Mouse (Mus musculus): ENCODE measurements around the gene Ost4. TPM values are rescaled to one million over a fixed set of nuclear protein-coding genes. Genes with fewer than 3 reads are reported as not detected.

Ost4 gene
- polyA plus RNA-seq, 1 experiment from 2014 or later: 465 TPM

DNA sequence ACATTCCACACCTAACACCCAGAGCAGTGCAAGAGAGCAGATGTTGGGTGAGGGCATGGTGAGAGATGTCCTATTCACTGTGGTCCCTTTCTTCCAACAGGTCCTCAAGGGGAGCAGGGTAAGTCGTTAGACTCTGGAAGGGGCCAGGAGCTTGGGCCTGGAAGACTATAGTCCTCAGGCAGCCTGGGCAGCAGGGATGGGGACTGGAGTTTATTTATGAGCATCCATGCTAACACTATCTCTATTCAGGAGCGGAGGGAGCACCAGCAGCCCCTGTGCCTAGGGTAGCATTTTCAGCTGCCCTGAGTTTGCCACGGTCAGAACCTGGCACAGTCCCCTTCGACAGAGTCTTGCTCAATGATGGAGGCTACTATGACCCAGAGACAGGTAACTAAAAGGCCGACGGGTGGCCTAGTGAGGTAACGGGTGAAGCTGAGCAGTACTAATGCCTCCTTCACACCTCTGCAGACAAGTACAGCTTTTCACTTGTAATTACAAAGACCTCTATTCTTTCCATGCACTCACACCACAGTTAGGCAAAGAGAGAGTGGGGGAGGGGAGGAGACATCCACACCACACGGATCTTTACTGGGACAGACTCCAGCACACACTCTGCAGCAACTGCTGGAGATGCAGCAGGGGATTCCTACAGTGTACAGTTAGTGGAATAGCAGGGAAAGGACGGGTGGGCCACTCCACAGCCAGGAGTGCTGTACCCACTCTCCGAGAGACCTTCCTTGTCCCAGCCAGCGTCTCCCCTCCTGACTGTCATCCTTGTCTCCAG, 12.4 kb upstream of the Ost4 start:
- Histone ChIP-seq H3K9me3 (replicated peaks; ENCODE audit: control insufficient read depth, low read length) (no peaks in the 10 kb centered on the region), H3K4me2 (ENCODE audit: low read depth, low read length) (no peak overlapping the region), H3K27me3 (ENCODE audit: control insufficient read depth, insufficient read depth, low read length) (no peaks in the 10 kb centered on the region), H3K4me1 (ENCODE audit: control insufficient read depth, insufficient read depth, low read length) (peaks cover 39% of the 10 kb centered on the region), H3K27ac (ENCODE audit: low read length) (peak overlapping the region; percentile 0; the same call in 1 of the 2 replicates), H3K4me3 (replicated peaks; ENCODE audit: low read length) (no peak overlapping the region), H3K9ac (ENCODE audit: low read length) (0 out of 2 replicates have a peak overlapping the region, but pooled peaks have one; percentile 9), H3K36me3 (ENCODE audit: control insufficient read depth, insufficient read depth, low read length) (peaks cover 10% of the 10 kb centered on the region)
- ATAC-seq (ENCODE audit: insufficient read depth, low FRiP score): no peak
- 70% methylated on average over 11 of the region's 11 CpGs for WGBS

DNA sequence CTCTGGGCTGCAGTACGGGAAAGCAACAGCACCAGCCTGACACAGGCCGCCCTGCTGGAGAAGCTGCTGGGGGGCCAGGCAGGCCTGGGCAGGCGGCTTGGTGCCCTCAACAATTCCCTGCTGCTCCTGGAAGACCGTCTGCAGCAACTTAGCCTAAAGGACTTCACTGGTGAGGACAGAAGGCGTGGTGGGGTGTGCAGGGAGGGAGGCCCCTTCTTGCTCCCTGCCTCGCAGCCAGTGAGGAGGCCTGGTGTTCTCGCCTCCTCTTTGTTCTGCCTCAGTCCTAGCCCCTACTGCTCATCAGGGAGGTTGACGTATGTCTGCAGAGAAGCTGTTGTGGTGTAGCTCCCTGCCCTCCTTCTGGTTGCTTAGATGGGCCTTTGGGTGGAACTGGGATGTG, 11.1 kb upstream of the Ost4 start:
- H3K9me3 ChIP-seq (replicated peaks; ENCODE audit: control insufficient read depth, low read length): no peaks in the 10 kb centered on the region
- no peak for ATAC-seq (ENCODE audit: insufficient read depth, low FRiP score)

DNA sequence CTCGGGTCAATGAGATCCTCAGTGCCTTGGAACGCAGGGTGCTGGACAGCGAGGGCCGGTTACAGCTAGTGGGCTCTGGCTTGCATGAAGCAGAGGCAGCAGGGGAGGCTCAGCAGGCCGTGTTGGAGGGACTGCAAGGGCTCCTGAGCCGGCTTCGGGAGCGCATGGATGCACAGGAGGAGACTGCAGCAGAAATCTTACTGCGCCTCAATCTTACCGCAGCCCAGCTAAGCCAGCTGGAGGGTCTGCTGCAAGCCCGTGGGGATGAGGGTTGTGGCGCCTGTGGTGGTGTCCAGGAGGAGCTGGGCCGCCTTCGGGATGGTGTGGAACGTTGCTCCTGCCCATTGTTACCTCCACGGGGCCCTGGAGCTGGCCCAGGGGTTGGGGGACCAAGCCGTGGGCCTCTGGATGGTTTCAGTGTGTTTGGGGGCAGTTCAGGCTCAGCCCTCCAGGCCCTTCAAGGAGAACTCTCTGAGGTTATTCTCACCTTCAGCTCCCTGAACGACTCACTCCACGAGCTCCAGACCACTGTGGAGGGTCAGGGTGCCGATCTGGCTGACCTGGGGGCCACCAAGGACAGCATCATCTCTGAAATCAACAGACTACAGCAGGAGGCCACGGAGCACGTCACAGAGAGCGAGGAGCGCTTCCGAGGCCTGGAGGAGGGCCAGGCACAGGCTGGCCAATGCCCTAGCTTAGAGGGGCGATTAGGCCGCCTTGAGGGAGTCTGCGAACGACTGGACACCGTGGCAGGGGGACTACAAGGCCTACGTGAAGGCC, 10.5 kb upstream of the Ost4 start:
- no peak overlapping the region for H3K4me3 ChIP-seq (replicated peaks; ENCODE audit: low read length)
- no peaks in the 10 kb centered on the region for H3K9me3 ChIP-seq (replicated peaks; ENCODE audit: control insufficient read depth, low read length)
- H3K4me2 ChIP-seq (ENCODE audit: low read depth, low read length): no peak overlapping the region
- no peaks in the 10 kb centered on the region for H3K27me3 ChIP-seq (ENCODE audit: control insufficient read depth, insufficient read depth, low read length)
- no peak for ATAC-seq (ENCODE audit: insufficient read depth, low FRiP score)
- 0 out of 2 replicates have a peak overlapping the region, but pooled peaks have one; percentile 34 for H3K27ac ChIP-seq (ENCODE audit: low read length)
- H3K4me1 ChIP-seq (ENCODE audit: control insufficient read depth, insufficient read depth, low read length): peaks cover 39% of the 10 kb centered on the region
- H3K9ac ChIP-seq (ENCODE audit: low read length): peak overlapping the region; percentile 46
- peaks cover 10% of the 10 kb centered on the region for H3K36me3 ChIP-seq (ENCODE audit: control insufficient read depth, insufficient read depth, low read length)
- WGBS: 86% methylated on average over 31 of the region's 31 CpGs

More for the DNA sequence above, 11.1 kb upstream of the Ost4 start:
- Histone ChIP-seq H3K4me2 (ENCODE audit: low read depth, low read length) (no peak overlapping the region), H3K4me1 (ENCODE audit: control insufficient read depth, insufficient read depth, low read length) (peaks cover 39% of the 10 kb centered on the region), H3K9ac (ENCODE audit: low read length) (peak overlapping the region; percentile 46), H3K4me3 (replicated peaks; ENCODE audit: low read length) (no peak overlapping the region), H3K27me3 (ENCODE audit: control insufficient read depth, insufficient read depth, low read length) (no peaks in the 10 kb centered on the region), H3K36me3 (ENCODE audit: control insufficient read depth, insufficient read depth, low read length) (peaks cover 10% of the 10 kb centered on the region), H3K27ac (ENCODE audit: low read length) (0 out of 2 replicates have a peak overlapping the region, but pooled peaks have one; percentile 34)
- 82% methylated on average over 8 of the region's 8 CpGs for WGBS

DNA sequence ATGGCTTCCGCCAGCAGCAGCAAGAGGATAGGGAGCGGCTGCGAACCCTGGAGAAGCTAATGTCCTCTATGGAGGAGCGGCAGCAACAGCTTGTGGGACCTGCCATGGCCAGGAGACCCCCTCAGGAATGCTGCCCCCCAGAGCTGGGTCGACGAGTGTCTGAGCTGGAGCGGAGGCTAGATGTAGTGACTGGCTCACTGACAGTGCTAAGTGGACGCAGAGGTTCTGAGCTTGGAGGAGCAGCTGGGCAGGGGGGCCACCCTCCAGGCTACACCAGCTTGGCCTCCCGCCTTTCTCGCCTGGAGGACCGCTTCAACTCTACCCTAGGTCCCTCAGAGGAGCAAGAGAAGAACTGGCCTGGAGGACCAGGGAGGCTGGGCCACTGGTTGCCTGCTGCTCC, 9.8 kb upstream of the Ost4 start:
- Histone ChIP-seq H3K4me3 (replicated peaks; ENCODE audit: low read length) (no peak overlapping the region), H3K9me3 (replicated peaks; ENCODE audit: control insufficient read depth, low read length) (no peaks in the 10 kb centered on the region), H3K4me2 (ENCODE audit: low read depth, low read length) (no peak overlapping the region), H3K4me1 (ENCODE audit: control insufficient read depth, insufficient read depth, low read length) (peaks cover 38% of the 10 kb centered on the region), H3K27ac (ENCODE audit: low read length) (no peak overlapping the region), H3K9ac (ENCODE audit: low read length) (peak overlapping the region; percentile 32; the same call in 1 of the 2 replicates), H3K36me3 (ENCODE audit: control insufficient read depth, insufficient read depth, low read length) (peaks cover 10% of the 10 kb centered on the region), H3K27me3 (ENCODE audit: control insufficient read depth, insufficient read depth, low read length) (no peaks in the 10 kb centered on the region)
- no peak for ATAC-seq (ENCODE audit: insufficient read depth, low FRiP score)
- WGBS: 87% methylated on average over 11 of the region's 11 CpGs

- Histone ChIP-seq H3K27ac (ENCODE audit: low read length) (no peak overlapping the region), H3K27me3 (ENCODE audit: control insufficient read depth, insufficient read depth, low read length) (no peaks in the 10 kb centered on the region), H3K36me3 (ENCODE audit: control insufficient read depth, insufficient read depth, low read length) (peaks cover 10% of the 10 kb centered on the region), H3K9me3 (replicated peaks; ENCODE audit: control insufficient read depth, low read length) (no peaks in the 10 kb centered on the region), H3K4me3 (replicated peaks; ENCODE audit: low read length) (no peak overlapping the region), H3K9ac (ENCODE audit: low read length) (peak overlapping the region; percentile 32; the same call in 1 of the 2 replicates), H3K4me1 (ENCODE audit: control insufficient read depth, insufficient read depth, low read length) (peaks cover 38% of the 10 kb centered on the region), H3K4me2 (ENCODE audit: low read depth, low read length) (no peak overlapping the region)
- 90% methylated on average over 9 of the region's 9 CpGs for WGBS
- no peak for ATAC-seq (ENCODE audit: insufficient read depth, low FRiP score)
Observed at GRCm38 (mm10) chr5:30916841-30917240, 9.3 kb upstream of the Ost4 start.

- Histone ChIP-seq H3K27me3 (ENCODE audit: control insufficient read depth, insufficient read depth, low read length) (no peaks in the 10 kb centered on the region), H3K4me3 (replicated peaks; ENCODE audit: low read length) (peak overlapping the region; percentile 55), H3K9me3 (replicated peaks; ENCODE audit: control insufficient read depth, low read length) (no peaks in the 10 kb centered on the region), H3K4me2 (ENCODE audit: low read depth, low read length) (peak overlapping the region; percentile 75), H3K27ac (ENCODE audit: low read length) (peak overlapping the region; percentile 98; the same call in 1 of the 2 replicates), H3K4me1 (ENCODE audit: control insufficient read depth, insufficient read depth, low read length) (peaks cover 34% of the 10 kb centered on the region), H3K36me3 (ENCODE audit: control insufficient read depth, insufficient read depth, low read length) (peaks cover 10% of the 10 kb centered on the region), H3K9ac (ENCODE audit: low read length) (peak overlapping the region; percentile 74; the same call in 1 of the 2 replicates)
- peak; percentile 57 for ATAC-seq (ENCODE audit: insufficient read depth, low FRiP score)
- 4% methylated on average over 7 of the region's 7 CpGs for WGBS
Observed at GRCm38 (mm10) chr5:30915974-30916433, 8.4 kb upstream of the Ost4 start.

GRCm38 (mm10) chr5:30915456-30915855, 7.9 kb upstream of the Ost4 start:
- WGBS: 35% methylated on average over 9 of the region's 9 CpGs
- Histone ChIP-seq H3K4me1 (ENCODE audit: control insufficient read depth, insufficient read depth, low read length) (peaks cover 32% of the 10 kb centered on the region), H3K4me3 (replicated peaks; ENCODE audit: low read length) (peak overlapping the region; percentile 55), H3K27ac (ENCODE audit: low read length) (peak overlapping the region; percentile 98), H3K36me3 (ENCODE audit: control insufficient read depth, insufficient read depth, low read length) (peaks cover 10% of the 10 kb centered on the region), H3K9me3 (replicated peaks; ENCODE audit: control insufficient read depth, low read length) (no peaks in the 10 kb centered on the region), H3K9ac (ENCODE audit: low read length) (peak overlapping the region; percentile 74), H3K4me2 (ENCODE audit: low read depth, low read length) (peak overlapping the region; percentile 75), H3K27me3 (ENCODE audit: control insufficient read depth, insufficient read depth, low read length) (no peaks in the 10 kb centered on the region)
- no peak for ATAC-seq (ENCODE audit: insufficient read depth, low FRiP score)

DNA sequence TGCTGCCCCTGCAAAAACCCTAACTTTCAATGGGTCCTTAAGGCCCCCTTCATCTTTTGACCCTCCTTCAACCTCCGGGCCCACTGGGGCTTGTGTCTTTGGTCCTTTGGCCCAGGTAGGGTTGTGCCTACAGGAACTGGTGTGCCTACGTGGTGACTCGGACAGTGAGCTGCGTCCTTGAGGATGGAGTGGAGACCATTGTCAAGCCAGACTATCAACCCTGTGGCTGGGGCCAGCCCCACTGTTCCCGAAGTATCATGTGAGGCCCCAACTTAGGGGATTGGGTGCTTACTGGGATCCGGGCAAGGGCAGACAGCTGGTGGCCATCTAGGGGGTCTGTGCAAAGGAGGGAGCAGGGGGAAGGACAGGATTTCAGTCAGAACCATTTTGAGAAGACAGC, 7.3 kb upstream of the Ost4 start:
- H3K36me3 ChIP-seq (ENCODE audit: control insufficient read depth, insufficient read depth, low read length): peaks cover 10% of the 10 kb centered on the region
- no peak for ATAC-seq (ENCODE audit: insufficient read depth, low FRiP score)
- no peaks in the 10 kb centered on the region for H3K9me3 ChIP-seq (replicated peaks; ENCODE audit: control insufficient read depth, low read length)
- H3K4me3 ChIP-seq (replicated peaks; ENCODE audit: low read length): peak overlapping the region; percentile 55
- H3K4me1 ChIP-seq (ENCODE audit: control insufficient read depth, insufficient read depth, low read length): peaks cover 31% of the 10 kb centered on the region
- no peaks in the 10 kb centered on the region for H3K27me3 ChIP-seq (ENCODE audit: control insufficient read depth, insufficient read depth, low read length)
- H3K9ac ChIP-seq (ENCODE audit: low read length): peak overlapping the region; percentile 74
- WGBS: 41% methylated on average over 6 of the region's 6 CpGs
- peak overlapping the region; percentile 98 for H3K27ac ChIP-seq (ENCODE audit: low read length)
- H3K4me2 ChIP-seq (ENCODE audit: low read depth, low read length): peak overlapping the region; percentile 75
